Mouse (Mus musculus): ENCODE data around the gene Gpd1l. TPM values are rescaled to one million over a fixed set of nuclear protein-coding genes. Genes with fewer than 3 reads are reported as not detected.

Gpd1l gene
- total and polyA plus RNA-seq, 2 experiments from 2014 or later: 39.3 to 77.7 TPM

DNA sequence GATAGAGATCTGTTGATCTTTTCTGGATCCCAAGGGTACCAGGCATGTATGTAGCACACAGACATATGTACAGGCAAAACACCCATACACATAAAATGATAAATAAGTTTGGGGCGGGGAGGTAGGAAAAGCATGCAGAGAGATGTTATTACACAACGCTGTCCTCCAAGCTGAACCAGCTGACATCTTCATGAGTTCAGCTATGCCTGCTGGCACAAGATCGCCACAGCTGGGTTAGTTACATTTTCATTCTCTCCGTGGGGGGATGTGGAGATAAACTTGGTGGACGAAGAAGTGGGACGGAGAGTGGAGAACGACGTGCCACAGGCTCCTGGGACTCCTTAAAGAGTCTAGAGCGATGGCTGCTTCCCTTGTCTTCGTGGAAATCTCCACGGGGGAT lies 40.8 kb downstream of the Gpd1l start:
- Histone ChIP-seq H3K4me2 (ENCODE audit: low read depth, low read length, poor library complexity, severe bottlenecking) (no peak overlapping the region), H3K4me3 (ENCODE audit: low read depth, low read length) (no peak overlapping the region), H3K9ac (replicated peaks; ENCODE audit: low read length, poor library complexity, severe bottlenecking) (no peak overlapping the region), H3K27me3 (ENCODE audit: insufficient read depth, low read length) (no peaks in the 10 kb centered on the region), H3K9me3 (ENCODE audit: low read length) (no peaks in the 10 kb centered on the region), H3K4me1 (ENCODE audit: insufficient read depth, low read length) (no peaks in the 10 kb centered on the region), H3K36me3 (ENCODE audit: insufficient read depth, low read length) (no peaks in the 10 kb centered on the region), H3K27ac (ENCODE audit: low read depth, low read length) (no peak overlapping the region)
- 91% methylated on average over 11 of the region's 11 CpGs for WGBS
- no peak for TF ChIP-seq CTCF (IDR thresholded peaks at IDR 0.05)
- ATAC-seq (ENCODE audit: low FRiP score) (no peak), DNase-seq (ENCODE audit: low spot score) (no peak)

DNA sequence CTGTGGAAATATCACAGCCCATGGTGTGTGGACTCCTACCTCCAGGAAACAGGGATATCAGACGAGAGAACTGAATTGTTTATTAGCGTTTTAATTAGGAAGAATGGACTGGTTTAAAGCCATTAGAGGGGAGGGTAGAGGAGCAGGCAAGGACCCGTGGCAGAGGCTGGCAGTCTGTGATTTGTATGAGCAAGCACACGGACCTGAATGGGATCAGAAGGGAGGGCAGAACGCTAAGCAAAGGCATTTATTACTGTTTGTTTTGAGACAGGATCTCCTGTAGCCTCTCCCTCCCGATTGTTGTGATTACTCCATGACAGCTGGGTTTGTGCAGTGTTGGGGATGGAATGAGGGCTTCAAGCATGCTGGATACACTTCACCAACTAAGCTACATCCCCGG lies 43.4 kb downstream of the Gpd1l start:
- no peak overlapping the region for H3K9ac ChIP-seq (replicated peaks; ENCODE audit: low read length, poor library complexity, severe bottlenecking)
- no peaks in the 10 kb centered on the region for H3K4me1 ChIP-seq (ENCODE audit: insufficient read depth, low read length)
- WGBS: 50% methylated on average over 7 of the region's 7 CpGs
- no peak for TF ChIP-seq CTCF (IDR thresholded peaks at IDR 0.05)
- no peak overlapping the region for H3K4me2 ChIP-seq (ENCODE audit: low read depth, low read length, poor library complexity, severe bottlenecking)
- ATAC-seq (ENCODE audit: low FRiP score): no peak
- H3K27me3 ChIP-seq (ENCODE audit: insufficient read depth, low read length): no peaks in the 10 kb centered on the region
- H3K9me3 ChIP-seq (ENCODE audit: low read length): no peaks in the 10 kb centered on the region
- DNase-seq (ENCODE audit: low spot score): no peak
- no peaks in the 10 kb centered on the region for H3K36me3 ChIP-seq (ENCODE audit: insufficient read depth, low read length)
- no peak overlapping the region for H3K27ac ChIP-seq (ENCODE audit: low read depth, low read length)
- H3K4me3 ChIP-seq (ENCODE audit: low read depth, low read length): no peak overlapping the region

DNA sequence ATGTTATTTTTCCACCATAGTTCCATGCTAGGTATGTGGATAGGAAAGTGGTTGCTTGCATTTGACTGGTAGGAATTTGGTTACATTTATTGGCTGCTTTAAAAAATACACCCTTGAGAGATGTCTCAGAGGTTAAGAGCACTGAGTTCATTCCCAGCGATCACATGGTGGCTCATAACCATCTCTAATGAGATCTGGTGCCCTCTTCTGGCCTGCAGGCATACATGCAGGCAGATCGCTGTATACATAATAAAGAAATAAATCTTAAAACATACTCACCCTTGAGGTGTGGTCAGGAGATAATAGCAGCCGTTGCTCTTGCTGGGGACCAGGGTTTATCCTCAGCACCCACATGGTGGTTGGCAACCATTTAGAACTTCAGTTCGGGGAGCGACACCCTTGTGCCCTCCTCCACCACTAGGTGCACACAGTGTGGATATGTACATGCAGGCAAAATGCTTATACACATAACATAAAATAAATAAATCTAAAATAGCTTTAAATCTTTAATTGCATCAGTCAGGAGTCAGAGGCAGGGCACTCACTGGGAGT lies 44.9 kb downstream of the Gpd1l start:
- H3K27ac ChIP-seq (ENCODE audit: low read depth, low read length): no peak overlapping the region
- no peaks in the 10 kb centered on the region for H3K36me3 ChIP-seq (ENCODE audit: insufficient read depth, low read length)
- H3K4me1 ChIP-seq (ENCODE audit: insufficient read depth, low read length): no peaks in the 10 kb centered on the region
- 86% methylated on average over 5 of the region's 5 CpGs for WGBS
- no peaks in the 10 kb centered on the region for H3K27me3 ChIP-seq (ENCODE audit: insufficient read depth, low read length)
- H3K9me3 ChIP-seq (ENCODE audit: low read length): no peaks in the 10 kb centered on the region
- H3K4me3 ChIP-seq (ENCODE audit: low read depth, low read length): no peak overlapping the region
- DNase-seq (ENCODE audit: low spot score): no peak
- peak; percentile 11; the same call in 1 of the 2 replicates for TF ChIP-seq CTCF (IDR thresholded peaks at IDR 0.05)
- no peak overlapping the region for H3K9ac ChIP-seq (replicated peaks; ENCODE audit: low read length, poor library complexity, severe bottlenecking)
- no peak for ATAC-seq (ENCODE audit: low FRiP score)
- no peak overlapping the region for H3K4me2 ChIP-seq (ENCODE audit: low read depth, low read length, poor library complexity, severe bottlenecking)

DNA sequence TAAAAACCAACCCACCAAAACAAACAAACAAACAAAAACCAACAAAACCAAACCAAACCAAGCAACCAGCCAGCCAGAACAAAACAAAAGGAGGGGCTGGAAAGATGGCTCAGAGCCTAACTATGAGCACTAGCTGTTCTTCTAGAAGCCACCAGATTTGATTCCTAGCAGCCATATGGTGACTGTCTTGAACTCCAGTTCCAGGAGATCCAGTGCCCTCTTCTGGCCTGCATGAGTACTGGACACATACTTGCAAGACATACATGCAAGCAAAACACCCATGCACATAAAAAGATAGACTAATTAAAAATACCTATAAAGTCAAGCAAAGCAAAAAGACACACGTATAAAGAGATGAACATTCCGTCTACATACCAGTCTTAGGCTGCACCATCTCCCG lies 46.1 kb downstream of the Gpd1l start:
- Histone ChIP-seq H3K36me3 (ENCODE audit: insufficient read depth, low read length) (no peaks in the 10 kb centered on the region), H3K4me1 (ENCODE audit: insufficient read depth, low read length) (no peaks in the 10 kb centered on the region), H3K4me3 (ENCODE audit: low read depth, low read length) (no peak overlapping the region), H3K27me3 (ENCODE audit: insufficient read depth, low read length) (no peaks in the 10 kb centered on the region), H3K9ac (replicated peaks; ENCODE audit: low read length, poor library complexity, severe bottlenecking) (no peak overlapping the region), H3K4me2 (ENCODE audit: low read depth, low read length, poor library complexity, severe bottlenecking) (no peak overlapping the region), H3K9me3 (ENCODE audit: low read length) (no peaks in the 10 kb centered on the region), H3K27ac (ENCODE audit: low read depth, low read length) (no peak overlapping the region)
- ATAC-seq (ENCODE audit: low FRiP score) (no peak), DNase-seq (ENCODE audit: low spot score) (peak; percentile 63)
- TF ChIP-seq CTCF (IDR thresholded peaks at IDR 0.05): peak; percentile 56
- WGBS: 94% methylated on average over 3 of the region's 3 CpGs

DNA sequence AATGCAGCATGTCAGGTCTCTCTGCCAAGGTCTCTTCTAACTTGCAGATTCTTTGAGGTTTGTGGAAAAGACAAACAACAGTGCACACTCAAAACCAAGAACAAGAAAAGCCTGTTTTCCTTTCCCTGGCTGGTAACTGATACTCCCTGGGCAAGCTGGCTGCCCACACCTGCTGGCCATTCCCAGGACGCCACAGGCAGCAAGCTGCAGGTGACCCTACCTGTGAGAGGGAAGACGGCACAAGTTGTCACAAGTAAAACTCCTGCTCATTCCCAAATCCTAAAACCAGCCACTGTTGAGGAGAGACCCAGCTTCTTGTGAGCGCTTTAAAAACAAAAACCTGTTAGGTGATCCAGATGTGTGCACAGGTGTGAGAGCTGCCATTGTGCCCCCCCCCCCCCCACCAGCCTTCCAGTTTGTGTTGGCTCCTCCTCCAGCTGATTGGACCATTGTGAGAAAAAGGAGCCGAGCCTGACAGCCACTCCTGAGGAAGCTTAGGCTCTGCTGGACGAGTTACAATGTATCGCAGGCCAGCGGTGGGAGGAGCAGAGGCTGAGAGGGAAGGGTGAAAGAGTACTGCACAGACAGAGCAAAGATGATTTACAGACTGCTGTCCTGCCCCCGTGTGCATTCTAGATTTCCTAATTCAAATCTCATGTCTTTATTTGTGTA lies 47.7 kb downstream of the Gpd1l start:
- Histone ChIP-seq H3K27ac (ENCODE audit: low read depth, low read length) (no peak overlapping the region), H3K36me3 (ENCODE audit: insufficient read depth, low read length) (no peaks in the 10 kb centered on the region), H3K4me1 (ENCODE audit: insufficient read depth, low read length) (no peaks in the 10 kb centered on the region), H3K27me3 (ENCODE audit: insufficient read depth, low read length) (no peaks in the 10 kb centered on the region), H3K4me2 (ENCODE audit: low read depth, low read length, poor library complexity, severe bottlenecking) (no peak overlapping the region), H3K9ac (replicated peaks; ENCODE audit: low read length, poor library complexity, severe bottlenecking) (no peak overlapping the region), H3K9me3 (ENCODE audit: low read length) (no peaks in the 10 kb centered on the region), H3K4me3 (ENCODE audit: low read depth, low read length) (no peak overlapping the region)
- TF ChIP-seq CTCF (IDR thresholded peaks at IDR 0.05): no peak
- ATAC-seq (ENCODE audit: low FRiP score) (no peak), DNase-seq (ENCODE audit: low spot score) (no peak)
- 35% methylated on average over 8 of the region's 8 CpGs for WGBS

DNA sequence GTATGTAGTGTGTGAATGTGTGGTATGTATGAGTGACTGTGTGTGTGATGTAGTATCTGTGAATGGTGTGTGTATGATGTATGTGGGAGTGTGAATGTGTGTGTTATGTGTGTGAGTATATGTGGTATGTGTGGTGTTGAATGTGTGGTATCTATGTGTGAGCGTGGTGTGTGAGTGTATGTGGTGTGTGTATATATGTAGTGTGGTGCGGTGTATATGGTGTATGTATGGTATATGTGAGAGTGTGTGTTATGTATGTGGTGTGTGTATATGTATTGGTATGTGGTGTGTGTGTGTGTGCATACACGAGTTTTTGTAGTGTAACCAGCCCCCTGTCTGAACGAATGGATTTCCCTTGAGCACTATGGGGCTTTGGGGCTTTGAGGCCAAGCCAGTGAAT lies 48.2 kb downstream of the Gpd1l start:
- ATAC-seq (ENCODE audit: low FRiP score) (no peak), DNase-seq (ENCODE audit: low spot score) (no peak)
- Histone ChIP-seq H3K27ac (ENCODE audit: low read depth, low read length) (no peak overlapping the region), H3K4me1 (ENCODE audit: insufficient read depth, low read length) (no peaks in the 10 kb centered on the region), H3K9ac (replicated peaks; ENCODE audit: low read length, poor library complexity, severe bottlenecking) (no peak overlapping the region), H3K9me3 (ENCODE audit: low read length) (no peaks in the 10 kb centered on the region), H3K4me2 (ENCODE audit: low read depth, low read length, poor library complexity, severe bottlenecking) (no peak overlapping the region), H3K27me3 (ENCODE audit: insufficient read depth, low read length) (no peaks in the 10 kb centered on the region), H3K4me3 (ENCODE audit: low read depth, low read length) (no peak overlapping the region), H3K36me3 (ENCODE audit: insufficient read depth, low read length) (no peaks in the 10 kb centered on the region)
- no peak for TF ChIP-seq CTCF (IDR thresholded peaks at IDR 0.05)
- WGBS: 78% methylated on average over 4 of the region's 4 CpGs
